Mouse (Mus musculus): ENCODE measurements around the gene Ufc1. TPM values are rescaled to one million over a fixed set of nuclear protein-coding genes. Genes with fewer than 3 reads are reported as not detected.

Gene Ufc1
- total and polyA plus RNA-seq, 3 experiments = 71.0 to 408 (median 101) TPM

DNA sequence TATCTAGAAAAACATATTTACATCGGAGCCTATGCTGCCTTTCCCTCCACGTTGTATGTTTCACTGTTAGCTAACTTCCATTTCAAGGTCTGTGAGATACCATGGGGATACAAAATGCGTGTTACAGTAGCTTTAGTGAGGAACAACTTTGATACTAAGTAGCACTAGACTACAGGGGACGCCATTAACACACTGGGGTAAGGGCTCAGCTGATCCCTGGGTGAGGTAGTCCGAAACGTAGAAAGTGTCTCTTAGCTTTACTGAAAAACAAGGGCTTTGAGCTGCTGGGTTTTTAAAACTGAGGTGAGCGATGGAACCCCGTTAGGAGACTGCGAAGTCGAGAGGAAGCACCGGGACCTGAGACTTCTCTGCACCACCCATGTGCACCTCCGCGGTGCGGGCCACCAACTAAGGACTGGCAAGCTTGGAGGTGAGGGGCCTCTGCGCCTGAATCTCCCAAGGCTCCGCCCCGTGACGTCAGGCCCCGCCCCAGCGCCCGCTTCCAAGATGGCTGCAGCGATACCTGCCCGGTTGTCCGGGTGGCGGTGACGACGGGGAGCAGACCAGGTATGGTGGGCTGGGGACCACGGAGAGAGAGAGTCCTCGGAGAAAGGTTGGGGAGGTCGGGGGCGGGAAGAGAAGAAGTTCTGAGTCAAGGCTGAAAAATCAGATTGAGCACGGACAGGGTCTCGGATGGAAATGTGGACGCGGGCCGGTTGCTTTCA is 24.8 kb downstream of the Ufc1 start, which contains the start of gene B4galt3:
B4galt3 (plus strand) TSS at position 481 of the 725 bp plus-strand sequence.
- Histone ChIP-seq H3K4me1 (ENCODE audit: control insufficient read depth in 1 of 2, insufficient read depth in 2 of 2, low read length in 2 of 2) (peaks cover 17 to 30% of the 10 kb centered on the region in 2 experiments), H3K9me3 (replicated peaks; ENCODE audit: insufficient read depth, low read length) (no peaks in the 10 kb centered on the region), H3K4me3 (ENCODE audit: control insufficient read depth in 1 of 2, insufficient read depth in 1 of 2, low read depth in 2 of 2, low read length in 2 of 2) (peak within 1 kb of the TSS; percentile 73 to 89), H3K27me3 (ENCODE audit: control insufficient read depth in 1 of 2, insufficient read depth in 2 of 2, low read length in 2 of 2) (no peaks in the 10 kb centered on the region), H3K9ac (ENCODE audit: control insufficient read depth, low read depth, low read length, poor library complexity, severe bottlenecking) (peak within 1 kb of the TSS; percentile 75), H3K79me2 (ENCODE audit: control insufficient read depth, insufficient read depth, low read length, poor library complexity) (no peaks in the 10 kb centered on the region; the same call in 1 of the 2 replicates), H3K36me3 (ENCODE audit: control insufficient read depth in 1 of 2, insufficient read depth in 2 of 2, low read length in 2 of 2) (peaks cover 0 to 29% of the 10 kb centered on the region in 2 experiments; a peak in 2 of 4 replicates), H3K27ac (ENCODE audit: control insufficient read depth, low read depth, low read length) (peak within 1 kb of the TSS; percentile 53)
- DNase-seq (ENCODE audit: low read depth, low spot score) = peak; percentile 94
- TF ChIP-seq KAT2A (conservative IDR thresholded peaks at IDR 0.05; ENCODE audit: low read depth, low read length) = peak; percentile 71
- TF ChIP-seq POLR2A (IDR thresholded peaks at IDR 0.05; ENCODE audit: control insufficient read depth in 1 of 2, insufficient read depth in 1 of 2, low read depth in 1 of 2, low read length in 2 of 2, poor library complexity in 1 of 2) = peak; percentile 93 to 98
- no peak for TF ChIP-seq SMC3 (IDR thresholded peaks at IDR 0.05; ENCODE audit: low read depth, low read length)
- peak; percentile 69; the same call in 1 of the 2 replicates for TF ChIP-seq MYC (IDR thresholded peaks at IDR 0.05; ENCODE audit: low read depth, low read length)
- peak; percentile 97 for TF ChIP-seq ZMIZ1 (IDR thresholded peaks at IDR 0.05; ENCODE audit: low read depth, low read length)
- TF ChIP-seq MYB (IDR thresholded peaks at IDR 0.05; ENCODE audit: low read depth, low read length) = no peak
- no peak for TF ChIP-seq ZKSCAN1 (IDR thresholded peaks at IDR 0.05; ENCODE audit: low read depth, low read length)
- peak; percentile 80 for TF ChIP-seq TCF12 (IDR thresholded peaks at IDR 0.05; ENCODE audit: low read depth, low read length)
- peak; percentile 46; the same call in 1 of the 2 replicates for TF ChIP-seq NRF1 (IDR thresholded peaks at IDR 0.05; ENCODE audit: insufficient read depth, low read depth, low read length, poor library complexity, severe bottlenecking)
- TF ChIP-seq RAD21 (IDR thresholded peaks at IDR 0.05; ENCODE audit: low read depth, low read length) = no peak
- TF ChIP-seq UBTF (IDR thresholded peaks at IDR 0.05; ENCODE audit: borderline replicate concordance, insufficient read depth, low read depth, low read length) = no peak
- TF ChIP-seq SIN3A (IDR thresholded peaks at IDR 0.05; ENCODE audit: low read length) = peak; percentile 87
- no peak for TF ChIP-seq ZNF384 (IDR thresholded peaks at IDR 0.05; ENCODE audit: low read depth, low read length)
- 0 out of 2 replicates have a peak, but pooled peaks have one; percentile 44 for TF ChIP-seq MEF2A (IDR thresholded peaks at IDR 0.05; ENCODE audit: extremely low read depth, insufficient replicate concordance, low read depth, low read length, poor library complexity, severe bottlenecking)
- no peak for TF ChIP-seq TAL1 (IDR thresholded peaks at IDR 0.05; ENCODE audit: low read length)
- TF ChIP-seq POLR2AphosphoS5 (IDR thresholded peaks at IDR 0.05; ENCODE audit: borderline replicate concordance, low read depth, low read length) = peak; percentile 14; the same call in 1 of the 2 replicates
- no peak for TF ChIP-seq USF2 (IDR thresholded peaks at IDR 0.05; ENCODE audit: borderline replicate concordance in 1 of 2, insufficient read depth in 1 of 2, low read depth in 1 of 2, low read length in 2 of 2)
- TF ChIP-seq TBP (IDR thresholded peaks at IDR 0.05; ENCODE audit: low read depth, low read length) = peak; percentile 78
- TF ChIP-seq ELF1 (IDR thresholded peaks at IDR 0.05; ENCODE audit: low read depth, low read length) = peak; percentile 66
- peak; percentile 48; the same call in 1 of the 2 replicates for TF ChIP-seq ETS1 (IDR thresholded peaks at IDR 0.05; ENCODE audit: low read depth, low read length)
- peak; percentile 96 for TF ChIP-seq NELFE (IDR thresholded peaks at IDR 0.05; ENCODE audit: low read depth, low read length)
- TF ChIP-seq E2F4 (IDR thresholded peaks at IDR 0.05; ENCODE audit: borderline replicate concordance, low read depth, low read length) = no peak
- no peak for TF ChIP-seq GATA1 (IDR thresholded peaks at IDR 0.05; ENCODE audit: low read depth, low read length)
- TF ChIP-seq USF1 (IDR thresholded peaks at IDR 0.05; ENCODE audit: low read depth, low read length) = peak; percentile 51; the same call in 1 of the 2 replicates
- peak in 1 of 2 experiments; percentile 27; a peak in 1 of 4 replicates for TF ChIP-seq EP300 (IDR thresholded peaks at IDR 0.05; ENCODE audit: low read depth in 1 of 2, low read length in 2 of 2)
- 0 out of 6 replicates have a peak, but pooled peaks of 1 of the 3 experiments have one; percentile 3 for TF ChIP-seq CTCF (IDR thresholded peaks at IDR 0.05 in 2 of 3, conservative IDR thresholded peaks at IDR 0.05 in 1 of 3; ENCODE audit: control insufficient read depth in 1 of 3, insufficient read depth in 1 of 3, low read depth in 2 of 3, low read length in 3 of 3, poor library complexity in 1 of 3, severe bottlenecking in 1 of 3)
- TF ChIP-seq GABPA (IDR thresholded peaks at IDR 0.05; ENCODE audit: low read depth, low read length) = no peak
- TF ChIP-seq MAFK (IDR thresholded peaks at IDR 0.05; ENCODE audit: borderline replicate concordance, low read depth, low read length) = no peak
- TF ChIP-seq JUND (IDR thresholded peaks at IDR 0.05; ENCODE audit: low read depth, low read length) = no peak
- no peak for TF ChIP-seq BHLHE40 (IDR thresholded peaks at IDR 0.05; ENCODE audit: borderline replicate concordance, low read depth, low read length)
- peak; percentile 62; the same call in 1 of the 2 replicates for TF ChIP-seq RCOR1 (IDR thresholded peaks at IDR 0.05; ENCODE audit: low read depth, low read length)
- peak; percentile 90 for TF ChIP-seq HCFC1 (IDR thresholded peaks at IDR 0.05; ENCODE audit: low read depth, low read length)
- TF ChIP-seq MAZ (IDR thresholded peaks at IDR 0.05; ENCODE audit: low read depth, low read length) = peak; percentile 49; the same call in 1 of the 2 replicates
- TF ChIP-seq MAX (IDR thresholded peaks at IDR 0.05; ENCODE audit: low read length) = peak; percentile 65
- TF ChIP-seq CHD1 (IDR thresholded peaks at IDR 0.05; ENCODE audit: low read depth, low read length) = no peak

All from MEL (cell line).